Mouse (Mus musculus) right cerebral cortex, postnatal 10 days (tissue): ENCODE measurements around the gene Gm12166.
A peak's percentile ranks its signal among the peaks of the same experiment; 100 is the strongest.

Experiments
- DNase-seq, 2 experiments: peaks; one replicate each; pipeline ENCODE4 v3.0.0; 2021; ENCODE audit warnings: low spot score in 2 of 2

Gm12166 gene

DNA sequence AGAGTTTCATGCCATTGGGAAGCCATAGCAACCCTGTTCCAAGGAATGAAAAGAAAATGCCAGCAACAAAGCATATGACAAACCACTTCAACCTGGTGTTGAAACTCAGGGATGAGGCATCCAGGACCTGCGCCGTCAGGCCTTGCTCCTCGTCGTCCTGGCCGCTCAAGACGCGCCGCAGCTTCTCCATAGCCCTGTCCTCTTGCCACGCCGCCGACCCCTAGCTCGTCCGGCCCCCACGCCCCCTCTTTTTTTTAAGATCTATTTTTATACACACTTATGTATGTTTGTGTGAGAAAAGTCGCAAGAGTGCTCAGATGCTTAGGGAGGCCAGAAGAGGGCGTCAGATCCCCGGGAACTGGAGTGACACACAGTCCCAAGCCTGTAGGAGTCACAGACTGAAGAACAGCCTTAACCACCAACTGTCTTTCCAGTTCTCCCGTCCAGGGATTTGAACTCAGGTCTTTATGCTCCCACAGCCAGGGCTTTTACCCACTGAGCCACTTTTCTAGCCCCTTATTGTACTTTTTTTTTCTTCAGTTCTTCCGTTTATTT, at the start of gene Gm12166:
TSS of gene Gm12166 (minus strand) at position 217 of the 555 bp plus-strand sequence.
- DNase-seq, result peak in 1 of 2 experiments; percentile 56

DNA sequence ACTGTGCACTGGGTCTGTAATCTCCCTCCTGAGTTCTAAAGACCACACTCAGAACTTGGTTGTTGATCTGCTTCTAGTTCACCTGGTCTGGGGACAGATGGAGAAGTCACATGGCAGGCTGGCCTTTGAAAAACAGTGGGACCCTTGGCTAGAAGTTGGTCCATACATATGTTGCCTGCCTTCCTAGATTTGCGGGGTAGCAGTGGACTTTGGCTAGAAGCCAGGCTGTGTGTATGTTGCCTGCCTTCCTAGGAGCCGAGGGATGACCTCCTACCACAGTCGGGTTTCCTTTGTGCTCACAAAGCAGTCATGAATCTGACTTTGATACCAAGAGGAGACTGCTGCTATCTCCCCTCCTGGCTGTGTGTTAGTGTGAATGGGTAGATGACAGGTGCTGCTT, 44.9 kb upstream of the Gm12166 start:
- no peak for DNase-seq

DNA sequence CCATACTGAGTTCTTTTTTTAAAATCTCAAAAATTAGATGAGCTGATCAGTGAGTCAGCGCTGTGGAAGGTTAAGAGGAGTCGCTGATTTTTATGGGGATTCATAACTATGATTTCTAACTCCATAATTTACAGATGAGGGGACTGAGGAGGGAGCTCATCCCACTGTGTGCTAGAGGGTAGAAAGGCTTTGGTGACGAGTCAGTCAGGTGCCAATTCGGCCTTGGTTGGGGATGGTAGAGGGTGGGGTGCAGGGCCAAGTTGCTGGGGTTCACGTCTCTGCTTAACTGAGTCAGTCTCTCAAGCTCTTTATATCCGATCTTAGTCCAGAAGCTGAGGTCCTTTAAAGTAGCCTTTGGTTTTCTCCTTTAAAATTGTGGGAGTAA, 44.1 kb upstream of the Gm12166 start:
- no peak for DNase-seq

- DNase-seq, result no peak
Observed at GRCm38 (mm10) chr11:46095477-46096264, 43.5 kb upstream of the Gm12166 start.

DNA sequence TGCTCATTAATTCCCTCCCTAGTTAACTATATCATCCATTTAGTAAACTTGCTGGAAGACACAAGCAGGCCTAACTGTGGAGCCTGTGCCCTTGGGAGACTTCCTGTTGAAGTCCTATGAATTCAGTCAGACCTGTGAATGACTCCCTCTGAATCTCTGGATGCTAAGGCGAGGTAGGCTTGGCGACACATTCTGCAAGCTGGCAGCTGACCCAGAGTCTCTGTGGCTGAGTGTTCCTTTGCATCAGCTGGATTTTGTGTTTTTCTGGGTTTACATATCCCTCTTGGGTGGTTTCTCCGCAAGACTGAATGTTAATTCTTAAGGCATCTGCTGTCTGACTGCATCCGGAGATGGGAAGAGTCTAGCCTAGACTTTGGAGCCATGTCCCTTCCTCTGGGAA, 40.0 kb upstream of the Gm12166 start:
- DNase-seq, result peak in 1 of 2 experiments; percentile 45

DNA sequence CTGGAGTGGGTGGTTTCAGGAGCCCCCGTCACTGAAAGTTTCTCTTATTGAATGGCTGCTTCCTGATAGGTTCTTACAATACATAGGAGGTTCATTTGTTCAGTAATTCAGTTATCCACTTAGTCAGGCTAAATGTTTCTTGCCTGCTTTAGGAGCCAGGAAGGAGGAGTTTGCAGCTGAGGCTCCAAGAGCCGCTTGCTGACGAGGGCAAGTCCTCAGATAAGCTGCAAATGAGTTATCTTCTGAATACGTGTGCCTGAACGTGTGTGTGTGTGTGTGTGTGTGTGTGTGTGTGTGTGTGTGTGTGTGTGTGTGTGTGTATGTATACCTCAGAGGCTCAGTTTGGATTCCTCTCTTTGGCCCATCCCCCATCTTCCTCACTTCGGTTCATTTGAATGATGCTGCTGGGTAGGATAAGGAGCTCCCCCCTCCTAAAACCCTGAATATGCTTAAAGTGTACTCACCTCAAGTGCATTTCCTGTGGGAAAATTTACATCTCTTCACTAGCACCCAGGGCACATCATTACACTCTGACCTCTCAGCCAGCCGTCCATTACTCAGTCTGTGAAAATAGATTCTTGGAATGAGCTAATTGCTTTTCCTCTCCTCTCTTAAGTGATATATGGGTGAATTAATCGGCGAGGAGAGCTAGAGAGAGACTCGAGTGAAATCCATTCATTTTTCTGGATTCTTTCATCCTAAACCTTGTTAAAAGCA, 39.0 kb upstream of the Gm12166 start:
- no peak for DNase-seq

DNA sequence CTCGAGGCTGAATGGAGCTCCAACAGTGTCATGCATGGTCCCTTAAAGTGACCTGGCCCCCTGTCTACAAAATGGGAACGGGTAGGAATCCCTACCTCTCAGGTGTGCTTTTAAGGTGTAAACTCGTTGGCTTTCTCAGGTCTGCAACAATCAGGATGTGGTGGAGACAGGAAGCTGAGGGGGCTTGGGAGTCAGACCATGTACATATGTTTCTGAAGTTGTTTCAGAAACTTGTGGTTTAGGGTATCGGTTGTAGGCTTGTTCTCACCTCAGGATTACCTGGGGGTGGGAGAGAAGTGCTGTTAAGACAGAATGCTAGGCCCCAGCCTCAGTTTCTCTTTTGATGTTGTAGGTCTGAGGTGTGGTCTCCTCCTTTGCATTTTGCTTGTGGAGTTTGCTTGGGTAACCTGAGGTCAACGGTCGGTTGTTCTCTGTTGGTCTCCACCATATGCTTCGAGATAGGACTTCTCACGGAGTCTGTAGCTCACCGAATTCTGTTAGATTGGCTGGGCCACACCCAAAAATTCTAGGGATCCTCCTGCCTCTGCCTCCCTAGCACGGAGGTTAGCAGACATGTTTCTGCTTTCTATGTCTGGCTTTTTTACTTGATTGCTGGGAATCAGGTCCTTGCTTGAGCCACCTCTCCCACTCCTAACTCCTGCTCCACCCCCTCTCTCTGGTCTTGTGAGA, 38.1 kb upstream of the Gm12166 start:
- no peak for DNase-seq

DNA sequence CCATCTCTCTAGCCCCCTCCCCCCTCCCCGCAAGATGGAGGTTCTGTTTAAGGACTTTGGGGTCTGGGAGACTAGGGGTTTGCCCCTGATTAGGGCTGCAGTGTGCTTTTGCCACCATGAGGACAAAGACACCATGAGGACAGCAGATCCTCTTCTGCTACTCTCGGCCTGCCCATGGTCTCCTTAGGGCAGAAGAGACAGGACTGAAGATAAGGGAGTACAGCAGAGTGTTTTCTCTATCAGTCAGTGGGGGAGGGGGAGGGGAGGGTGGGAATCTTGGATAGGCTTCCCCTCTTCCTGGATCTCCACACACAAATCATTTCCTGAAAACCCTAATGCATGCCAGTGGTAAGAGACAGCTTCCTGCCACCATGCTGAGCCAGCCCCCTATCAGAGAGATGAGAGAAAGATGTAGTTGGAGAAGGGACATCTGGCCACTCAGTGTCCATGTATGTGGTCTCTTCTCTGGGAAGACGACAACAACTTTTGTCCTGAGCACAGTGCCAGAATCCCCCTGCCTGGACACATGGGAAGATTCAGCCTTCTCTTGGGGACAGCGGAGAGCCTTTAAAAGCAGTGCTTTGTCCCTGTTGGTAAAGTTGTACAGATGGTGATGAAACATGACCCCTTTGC, 37.1 kb upstream of the Gm12166 start:
- DNase-seq, result no peak

- no peak for DNase-seq
Observed at GRCm38 (mm10) chr11:46086446-46086845, 34.3 kb upstream of the Gm12166 start.

GRCm38 (mm10) chr11:46085398-46086163, 33.5 kb upstream of the Gm12166 start:
- no peak for DNase-seq

- no peak for DNase-seq
Observed at GRCm38 (mm10) chr11:46084568-46084967, 32.4 kb upstream of the Gm12166 start.

DNA sequence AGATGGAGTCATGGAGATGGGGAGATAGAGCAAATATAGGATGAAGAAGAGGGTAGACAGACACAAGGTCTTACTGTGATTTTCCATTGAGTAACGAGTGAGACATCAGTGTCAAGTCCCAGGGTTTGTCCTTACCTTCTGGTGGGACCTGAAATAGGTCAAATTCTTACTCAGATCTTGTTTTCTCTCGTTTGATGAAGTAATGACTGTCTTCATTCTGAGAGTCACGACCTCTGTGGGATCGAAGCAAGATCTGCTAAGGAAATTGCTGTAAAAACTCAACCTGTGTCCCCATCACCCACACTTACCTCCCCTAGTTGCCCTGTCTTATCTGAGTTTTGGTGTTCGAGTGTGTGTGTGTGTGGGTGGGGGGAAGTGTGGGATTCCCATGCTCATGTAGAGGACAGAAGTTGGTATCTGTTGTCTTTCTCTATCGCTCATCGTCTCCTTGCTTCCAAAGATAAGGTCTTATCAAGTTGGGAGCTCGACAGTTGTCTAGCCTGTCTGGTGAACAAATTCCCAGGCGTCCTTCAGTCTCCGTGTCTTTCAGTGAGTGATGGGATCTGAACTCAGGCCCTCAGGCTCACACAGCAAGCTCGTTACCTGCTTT, 31.8 kb upstream of the Gm12166 start:
- no peak for DNase-seq

- no peak for DNase-seq
Observed at GRCm38 (mm10) chr11:46083405-46083804, 31.3 kb upstream of the Gm12166 start.

DNA sequence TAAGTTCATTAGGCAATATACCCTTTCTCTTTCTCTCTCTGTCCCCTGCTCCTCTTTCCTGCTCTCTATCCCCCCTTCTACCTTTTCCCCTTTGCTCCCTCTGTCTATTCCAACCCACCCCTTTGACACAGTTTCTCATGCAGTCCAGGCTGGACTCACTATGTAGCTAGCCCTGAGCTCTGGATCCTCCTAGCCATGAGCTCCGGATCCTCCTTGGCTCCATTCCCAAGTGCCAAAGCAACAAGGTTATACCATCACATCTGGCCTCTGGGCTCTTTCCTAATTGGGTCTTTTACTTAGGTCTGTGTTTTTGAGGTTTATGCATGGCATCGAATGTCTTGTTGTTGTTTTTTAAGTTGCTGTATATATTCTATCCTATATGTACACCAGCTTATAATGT, 29.0 kb upstream of the Gm12166 start:
- DNase-seq, result no peak

DNA sequence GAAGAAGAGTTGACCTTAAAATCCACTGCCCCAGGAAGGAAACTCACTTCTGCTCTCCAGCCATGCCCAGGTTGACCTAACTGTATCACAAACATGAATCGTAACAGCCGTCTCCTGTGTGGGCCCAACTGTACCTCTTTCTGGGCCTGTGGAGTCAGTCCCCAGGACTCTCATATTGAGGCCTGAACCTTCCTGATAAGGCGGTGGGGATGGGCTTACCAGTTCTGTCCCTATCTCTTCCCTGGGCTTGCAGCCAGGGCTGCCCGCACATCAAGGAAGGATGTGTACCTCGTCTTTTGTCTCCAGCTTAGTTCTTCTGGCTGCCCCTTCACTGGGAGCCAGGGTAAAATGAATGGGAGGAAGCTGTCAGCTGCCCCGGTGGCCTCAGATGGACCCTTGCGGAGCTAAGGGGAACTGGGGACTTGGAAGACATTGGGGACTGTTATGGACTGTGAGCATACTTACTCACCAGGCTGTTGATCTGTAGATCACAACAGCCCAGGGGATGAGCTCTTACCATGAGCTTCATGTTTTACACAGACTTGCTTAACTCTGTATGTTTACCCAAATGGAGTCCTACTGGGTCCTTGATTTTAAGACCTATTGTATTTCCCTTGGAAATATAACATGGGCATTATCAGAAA, 25.7 kb upstream of the Gm12166 start:
- no peak for DNase-seq

- DNase-seq, result no peak
Observed at GRCm38 (mm10) chr11:46077304-46077703, 25.2 kb upstream of the Gm12166 start.

DNA sequence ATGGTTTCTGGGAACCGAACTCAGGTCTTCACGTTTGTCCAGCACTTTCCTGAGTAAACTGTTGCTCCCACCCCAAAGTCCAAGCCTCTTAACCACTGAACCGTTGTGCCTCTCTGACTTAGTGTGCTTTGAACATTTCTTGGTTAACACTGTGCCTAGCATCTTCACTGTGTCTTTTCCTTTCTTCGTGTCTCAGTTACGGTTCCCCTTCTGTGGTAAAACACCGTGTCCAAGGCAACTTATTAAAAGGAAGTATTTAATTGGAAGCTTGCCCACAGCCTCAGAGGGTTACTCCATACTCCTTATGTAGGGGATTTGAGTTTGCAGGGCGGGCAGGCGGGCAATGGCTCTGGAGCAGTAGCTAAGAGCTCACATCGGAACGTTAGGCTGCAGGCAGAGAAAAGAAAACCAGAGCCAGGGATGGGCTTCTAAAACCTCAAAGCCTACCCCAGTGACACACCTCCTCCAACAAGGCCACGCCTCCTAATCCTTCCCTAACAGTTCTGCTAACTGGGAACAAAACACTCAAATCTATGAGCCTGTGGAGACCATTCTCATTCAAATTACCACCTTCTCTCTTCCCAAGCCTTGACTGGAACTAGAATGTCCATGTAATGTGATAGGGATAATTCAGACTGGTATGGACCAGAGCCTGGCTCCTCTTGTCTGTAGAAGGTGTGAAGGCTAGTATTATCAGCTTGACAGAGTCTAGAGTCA, 24.5 kb upstream of the Gm12166 start:
- no peak for DNase-seq

DNA sequence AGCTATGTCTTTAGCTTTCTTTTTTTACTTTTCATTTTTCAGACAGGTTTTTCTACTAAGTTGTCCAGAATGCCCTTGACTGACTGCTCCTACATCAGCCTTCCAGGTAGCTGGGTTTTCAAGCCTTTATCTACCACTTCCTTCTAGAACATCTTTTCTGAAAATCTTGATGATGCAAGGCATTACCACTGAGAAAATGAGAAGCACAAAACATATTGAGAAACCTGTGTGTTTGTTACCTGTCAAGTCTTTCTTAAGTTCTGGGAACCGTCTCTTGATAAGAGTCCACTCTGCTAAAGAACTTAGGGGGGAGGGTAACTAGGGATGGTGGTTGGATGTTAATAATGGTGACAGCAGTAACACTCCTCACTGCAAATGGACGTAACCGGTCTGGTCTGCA, 23.4 kb upstream of the Gm12166 start:
- DNase-seq, result no peak

GRCm38 (mm10) chr11:46073850-46074688, 21.9 kb upstream of the Gm12166 start:
- DNase-seq, result no peak
